Mouse (Mus musculus): ENCODE measurements at regions not wholly inside any gene's neighbourhood (a gene's known extent, or its start where the extent isn't known, plus 50 kb on each side); places are given as distances from the start of the nearest gene placed in this dataset.

- no peaks in the 10 kb centered on the region for H3K9me3 ChIP-seq
- no peak overlapping the region for H3K4me2 ChIP-seq
- ATAC-seq (ENCODE audit: insufficient read depth, low FRiP score, low read depth), result no peak
- H3K36me3 ChIP-seq, result no peaks in the 10 kb centered on the region
- H3K4me3 ChIP-seq (replicated peaks), result no peak overlapping the region
- H3K27ac ChIP-seq, result no peak overlapping the region
- no peak overlapping the region for H3K9ac ChIP-seq
- H3K27me3 ChIP-seq (replicated peaks), result no peaks in the 10 kb centered on the region
- no peaks in the 10 kb centered on the region for H3K4me1 ChIP-seq
Observed at GRCm38 (mm10) chr3:126011269-126011668, 72.8 kb upstream of the Ugt8a start.

GRCm38 (mm10) chr3:126016166-126016565 is 77.7 kb upstream of the Ugt8a start:
- Histone ChIP-seq H3K4me2 (no peak overlapping the region), H3K4me3 (replicated peaks) (no peak overlapping the region), H3K27ac (no peak overlapping the region), H3K9me3 (no peaks in the 10 kb centered on the region), H3K9ac (no peak overlapping the region), H3K27me3 (replicated peaks) (no peaks in the 10 kb centered on the region), H3K4me1 (no peaks in the 10 kb centered on the region), H3K36me3 (no peaks in the 10 kb centered on the region)
- 81% methylated on average over 4 of the region's 4 CpGs for WGBS
- no peak for ATAC-seq (ENCODE audit: insufficient read depth, low FRiP score, low read depth)

GRCm38 (mm10) chr3:126044327-126044726 is 105.9 kb upstream of the Ugt8a start:
- ATAC-seq (ENCODE audit: insufficient read depth, low FRiP score, low read depth), result peak; percentile 80

GRCm38 (mm10) chr3:126044861-126045260 is 106.4 kb upstream of the Ugt8a start:
- no peak overlapping the region for H3K4me2 ChIP-seq
- H3K27ac ChIP-seq, result no peak overlapping the region
- no peaks in the 10 kb centered on the region for H3K9me3 ChIP-seq
- WGBS, result 25% methylated on average over 2 of the region's 2 CpGs
- no peaks in the 10 kb centered on the region for H3K4me1 ChIP-seq
- H3K4me3 ChIP-seq (replicated peaks), result no peak overlapping the region
- ATAC-seq (ENCODE audit: insufficient read depth, low FRiP score, low read depth), result no peak
- H3K36me3 ChIP-seq, result no peaks in the 10 kb centered on the region
- H3K27me3 ChIP-seq (replicated peaks), result no peaks in the 10 kb centered on the region
- no peak overlapping the region for H3K9ac ChIP-seq

More at GRCm38 (mm10) chr3:126044327-126044726, 105.9 kb upstream of the Ugt8a start:
- no peak overlapping the region for H3K27ac ChIP-seq
- H3K4me3 ChIP-seq (replicated peaks), result no peak overlapping the region
- WGBS, result 12% methylated on average over 3 of the region's 3 CpGs
- no peaks in the 10 kb centered on the region for H3K36me3 ChIP-seq
- no peak overlapping the region for H3K4me2 ChIP-seq
- no peaks in the 10 kb centered on the region for H3K9me3 ChIP-seq
- no peaks in the 10 kb centered on the region for H3K4me1 ChIP-seq
- H3K9ac ChIP-seq, result no peak overlapping the region
- no peaks in the 10 kb centered on the region for H3K27me3 ChIP-seq (replicated peaks)

GRCm38 (mm10) chr3:126045992-126046786 is 107.8 kb upstream of the Ugt8a start:
- H3K27ac ChIP-seq, result no peak overlapping the region
- H3K9ac ChIP-seq, result no peak overlapping the region
- H3K9me3 ChIP-seq, result no peaks in the 10 kb centered on the region
- 44% methylated on average over 9 of the region's 9 CpGs for WGBS
- H3K4me3 ChIP-seq (replicated peaks), result no peak overlapping the region
- ATAC-seq (ENCODE audit: insufficient read depth, low FRiP score, low read depth), result no peak
- no peaks in the 10 kb centered on the region for H3K4me1 ChIP-seq
- H3K36me3 ChIP-seq, result no peaks in the 10 kb centered on the region
- no peaks in the 10 kb centered on the region for H3K27me3 ChIP-seq (replicated peaks)
- no peak overlapping the region for H3K4me2 ChIP-seq

- no peak overlapping the region for H3K9ac ChIP-seq
- H3K27ac ChIP-seq, result no peak overlapping the region
- no peak overlapping the region for H3K4me2 ChIP-seq
- H3K9me3 ChIP-seq, result no peaks in the 10 kb centered on the region
- H3K4me3 ChIP-seq (replicated peaks), result no peak overlapping the region
- no peak for ATAC-seq (ENCODE audit: insufficient read depth, low FRiP score, low read depth)
- H3K4me1 ChIP-seq, result no peaks in the 10 kb centered on the region
- no peaks in the 10 kb centered on the region for H3K27me3 ChIP-seq (replicated peaks)
- no peaks in the 10 kb centered on the region for H3K36me3 ChIP-seq
Observed at GRCm38 (mm10) chr3:126058585-126058984, 120.2 kb upstream of the Ugt8a start.

- no peak for ATAC-seq (ENCODE audit: insufficient read depth, low FRiP score, low read depth)
- Histone ChIP-seq H3K27ac (no peak overlapping the region), H3K36me3 (no peaks in the 10 kb centered on the region), H3K9me3 (no peaks in the 10 kb centered on the region), H3K27me3 (replicated peaks) (no peaks in the 10 kb centered on the region), H3K4me2 (no peak overlapping the region), H3K4me1 (no peaks in the 10 kb centered on the region), H3K9ac (no peak overlapping the region), H3K4me3 (replicated peaks) (no peak overlapping the region)
- 90% methylated on average over 2 of the region's 2 CpGs for WGBS
Observed at GRCm38 (mm10) chr3:126105086-126105485, 166.7 kb upstream of the Ugt8a start.

GRCm38 (mm10) chr3:126109371-126109770 is 171.0 kb upstream of the Ugt8a start:
- Histone ChIP-seq H3K27me3 (replicated peaks) (no peaks in the 10 kb centered on the region), H3K4me2 (no peak overlapping the region), H3K4me3 (replicated peaks) (no peak overlapping the region), H3K27ac (no peak overlapping the region), H3K4me1 (no peaks in the 10 kb centered on the region), H3K36me3 (no peaks in the 10 kb centered on the region), H3K9me3 (no peaks in the 10 kb centered on the region), H3K9ac (no peak overlapping the region)
- WGBS, result 73% methylated on average over 6 of the region's 6 CpGs
- no peak for ATAC-seq (ENCODE audit: insufficient read depth, low FRiP score, low read depth)

GRCm38 (mm10) chr3:126117849-126118248 is 179.4 kb upstream of the Ugt8a start:
- H3K36me3 ChIP-seq, result no peaks in the 10 kb centered on the region
- no peaks in the 10 kb centered on the region for H3K27me3 ChIP-seq (replicated peaks)
- H3K4me2 ChIP-seq, result no peak overlapping the region
- no peak overlapping the region for H3K27ac ChIP-seq
- H3K4me3 ChIP-seq (replicated peaks), result no peak overlapping the region
- 39% methylated on average over 2 of the region's 2 CpGs for WGBS
- no peaks in the 10 kb centered on the region for H3K9me3 ChIP-seq
- H3K9ac ChIP-seq, result no peak overlapping the region
- ATAC-seq (ENCODE audit: insufficient read depth, low FRiP score, low read depth), result no peak
- no peaks in the 10 kb centered on the region for H3K4me1 ChIP-seq

GRCm38 (mm10) chr3:126122323-126123259 is 184.2 kb upstream of the Ugt8a start:
- H3K27me3 ChIP-seq (replicated peaks), result no peaks in the 10 kb centered on the region
- no peak for ATAC-seq (ENCODE audit: insufficient read depth, low FRiP score, low read depth)

GRCm38 (mm10) chr3:126166542-126166941 is 196.9 kb upstream of the Arsj start:
- Histone ChIP-seq H3K27me3 (replicated peaks) (no peaks in the 10 kb centered on the region), H3K27ac (no peak overlapping the region), H3K4me2 (no peak overlapping the region), H3K36me3 (no peaks in the 10 kb centered on the region), H3K4me1 (no peaks in the 10 kb centered on the region), H3K9ac (no peak overlapping the region), H3K9me3 (no peaks in the 10 kb centered on the region), H3K4me3 (replicated peaks) (no peak overlapping the region)
- WGBS, result 58% methylated on average over 1 of the region's 1 CpGs
- ATAC-seq (ENCODE audit: insufficient read depth, low FRiP score, low read depth), result no peak

More at GRCm38 (mm10) chr3:126122323-126123259, 184.2 kb upstream of the Ugt8a start:
- Histone ChIP-seq H3K4me3 (replicated peaks) (no peak overlapping the region), H3K27ac (no peak overlapping the region), H3K9ac (no peak overlapping the region), H3K9me3 (no peaks in the 10 kb centered on the region), H3K4me1 (no peaks in the 10 kb centered on the region), H3K4me2 (no peak overlapping the region), H3K36me3 (no peaks in the 10 kb centered on the region)
- WGBS, result 60% methylated on average over 2 of the region's 2 CpGs

GRCm38 (mm10) chr3:126209024-126209423 is 154.5 kb upstream of the Arsj start:
- WGBS, result 71% methylated on average over 3 of the region's 3 CpGs
- no peak overlapping the region for H3K9ac ChIP-seq
- H3K27ac ChIP-seq, result no peak overlapping the region
- ATAC-seq (ENCODE audit: insufficient read depth, low FRiP score, low read depth), result no peak
- no peaks in the 10 kb centered on the region for H3K27me3 ChIP-seq (replicated peaks)
- no peaks in the 10 kb centered on the region for H3K36me3 ChIP-seq
- no peaks in the 10 kb centered on the region for H3K9me3 ChIP-seq
- no peaks in the 10 kb centered on the region for H3K4me1 ChIP-seq
- no peak overlapping the region for H3K4me2 ChIP-seq
- H3K4me3 ChIP-seq (replicated peaks), result no peak overlapping the region

Measured in stomach, embryonic 15.5 days (tissue).